Mouse (Mus musculus) 3T3-L1 (cell line): ENCODE results near the gene Tnip3.
A peak's percentile ranks its signal among the peaks of the same experiment; 100 is the strongest.

ENCODE experiments used
- DNase-seq: peaks from one replicate; pipeline ENCODE4 v3.0.0-alpha.2; 2015; ENCODE audit warnings: low read depth, low spot score

The Tnip3 gene

DNA sequence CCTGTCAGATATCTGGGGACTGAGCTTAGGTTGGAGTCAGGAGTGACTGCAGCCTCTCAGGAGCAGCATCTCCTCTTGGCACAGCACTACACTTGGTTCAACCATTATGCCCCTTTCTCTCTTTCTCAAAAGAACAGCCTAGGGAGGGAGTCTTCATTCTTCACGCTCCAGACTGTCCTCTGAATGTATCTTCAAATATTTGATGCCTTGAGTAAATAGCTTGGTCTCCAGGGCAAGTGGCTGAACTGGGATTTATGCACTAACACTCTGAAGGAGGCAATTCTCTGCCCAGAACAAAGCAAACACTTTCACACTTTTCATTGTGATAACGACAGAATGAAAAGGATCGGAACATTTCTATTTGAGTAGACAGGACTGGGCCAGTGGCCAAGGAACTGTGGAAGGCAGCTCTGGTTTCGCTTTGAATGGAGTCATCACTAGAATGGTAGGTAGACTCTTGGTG is 59.8 kb downstream of the Tnip3 start:
- DNase-seq = peak; percentile 41

DNA sequence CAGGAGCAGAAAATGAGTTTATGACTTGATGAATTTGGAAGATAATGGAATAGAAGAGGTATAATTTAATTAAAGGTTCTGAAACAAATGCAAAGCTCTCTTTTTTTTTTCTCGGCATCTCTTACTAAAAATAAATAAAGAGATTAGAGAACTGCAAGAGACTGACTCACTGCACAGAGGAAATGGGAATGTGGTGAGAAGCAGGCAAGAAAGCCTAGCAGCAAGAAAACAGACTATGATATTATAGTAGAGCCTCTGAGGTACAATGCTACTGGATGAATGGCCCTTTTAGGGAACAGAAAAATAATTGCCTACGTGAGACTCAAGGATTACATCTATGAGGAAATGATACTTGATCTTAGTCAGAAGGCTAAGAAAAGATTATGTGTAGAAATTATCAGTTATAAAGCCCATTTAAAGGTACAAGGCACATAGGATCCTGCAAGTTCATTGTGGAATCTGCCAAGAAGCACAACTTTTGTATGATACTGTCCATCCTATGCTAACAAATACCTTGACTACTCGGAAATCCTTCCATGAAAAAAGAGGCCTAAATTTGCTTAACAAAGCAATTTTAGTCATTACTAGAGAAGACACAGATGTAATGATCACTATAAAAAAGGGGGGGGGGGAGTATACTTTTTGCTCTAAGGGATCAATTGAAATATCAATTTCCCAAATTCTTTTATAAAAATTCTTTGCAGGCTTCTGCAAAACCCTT is 60.4 kb downstream of the Tnip3 start:
- no peak for DNase-seq

DNA sequence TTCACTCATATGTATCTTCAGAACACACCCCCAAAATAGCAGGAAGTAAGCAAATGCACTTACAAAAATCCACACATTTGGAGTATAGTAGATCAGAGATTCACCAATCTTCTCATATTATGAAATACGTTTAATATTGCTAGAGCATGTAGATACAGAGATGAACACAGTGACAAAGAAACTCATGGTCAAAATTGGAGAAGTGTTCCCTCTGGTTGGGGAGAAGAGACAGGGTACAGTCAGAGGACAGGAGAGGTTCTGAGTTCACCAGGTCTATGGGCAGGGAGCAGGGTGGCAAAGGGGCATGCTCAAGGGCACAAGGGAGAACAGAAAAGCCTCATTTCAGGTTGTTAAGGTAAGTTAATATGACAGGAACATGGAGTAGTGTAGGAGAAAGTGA is 63.7 kb downstream of the Tnip3 start:
- DNase-seq = no peak

DNA sequence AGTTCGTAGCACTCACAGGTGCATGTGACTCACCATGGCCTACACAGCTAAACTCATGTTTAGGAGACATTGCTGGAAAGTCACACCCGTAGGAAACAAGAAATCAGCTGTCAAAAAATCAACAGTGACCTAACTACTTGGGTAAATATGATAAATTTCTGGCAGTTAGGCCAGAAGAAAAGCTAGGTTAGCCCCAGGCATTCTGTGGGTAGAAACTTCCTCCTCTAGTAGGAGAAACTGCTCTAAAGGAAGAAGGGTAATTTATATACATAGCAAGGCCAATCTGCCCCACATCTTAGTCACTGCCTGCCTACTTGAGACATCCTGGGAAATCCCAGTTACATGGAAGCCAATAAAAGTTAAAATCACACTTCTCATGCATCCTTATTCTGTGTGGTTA is 64.9 kb downstream of the Tnip3 start:
- peak; percentile 29 for DNase-seq

DNA sequence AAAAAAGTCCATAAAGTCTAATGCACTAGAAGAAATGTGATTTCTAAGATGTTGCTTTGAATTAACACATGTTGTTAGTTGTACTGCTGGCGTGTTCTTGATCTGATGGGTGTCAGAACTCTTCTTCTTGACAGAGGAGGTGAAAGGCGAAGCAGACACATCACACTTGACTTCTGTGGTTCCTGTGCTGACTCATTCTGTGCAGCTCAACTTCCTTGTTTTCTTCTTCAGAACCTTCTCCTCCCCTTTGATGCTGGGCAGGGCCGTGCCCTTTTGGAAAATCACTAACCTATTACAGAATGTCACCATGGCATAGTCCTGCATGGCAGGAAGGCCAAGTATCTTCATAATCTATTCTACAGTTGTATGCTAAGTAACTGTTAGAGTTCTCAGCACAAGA is 69.1 kb downstream of the Tnip3 start:
- DNase-seq = peak; percentile 33

DNA sequence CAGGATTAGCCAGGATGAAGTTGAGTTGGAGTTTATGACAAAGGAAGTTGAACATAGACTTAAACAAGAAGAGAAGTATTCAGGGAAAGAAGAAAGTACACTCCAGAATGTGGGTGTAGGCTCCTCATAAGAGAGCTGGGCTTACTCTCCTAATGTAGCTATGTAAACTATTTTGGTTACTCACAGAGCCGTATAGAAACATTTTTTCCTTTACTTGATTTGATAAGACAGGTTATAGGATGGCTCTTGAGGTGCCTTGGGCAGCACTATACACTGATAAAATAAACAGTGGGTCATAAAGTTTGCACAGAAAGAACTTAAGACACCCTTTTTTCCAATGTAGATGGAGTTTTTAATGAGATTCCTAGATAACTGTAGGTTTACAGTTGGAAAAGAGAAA is 70.3 kb downstream of the Tnip3 start:
- no peak for DNase-seq

DNA sequence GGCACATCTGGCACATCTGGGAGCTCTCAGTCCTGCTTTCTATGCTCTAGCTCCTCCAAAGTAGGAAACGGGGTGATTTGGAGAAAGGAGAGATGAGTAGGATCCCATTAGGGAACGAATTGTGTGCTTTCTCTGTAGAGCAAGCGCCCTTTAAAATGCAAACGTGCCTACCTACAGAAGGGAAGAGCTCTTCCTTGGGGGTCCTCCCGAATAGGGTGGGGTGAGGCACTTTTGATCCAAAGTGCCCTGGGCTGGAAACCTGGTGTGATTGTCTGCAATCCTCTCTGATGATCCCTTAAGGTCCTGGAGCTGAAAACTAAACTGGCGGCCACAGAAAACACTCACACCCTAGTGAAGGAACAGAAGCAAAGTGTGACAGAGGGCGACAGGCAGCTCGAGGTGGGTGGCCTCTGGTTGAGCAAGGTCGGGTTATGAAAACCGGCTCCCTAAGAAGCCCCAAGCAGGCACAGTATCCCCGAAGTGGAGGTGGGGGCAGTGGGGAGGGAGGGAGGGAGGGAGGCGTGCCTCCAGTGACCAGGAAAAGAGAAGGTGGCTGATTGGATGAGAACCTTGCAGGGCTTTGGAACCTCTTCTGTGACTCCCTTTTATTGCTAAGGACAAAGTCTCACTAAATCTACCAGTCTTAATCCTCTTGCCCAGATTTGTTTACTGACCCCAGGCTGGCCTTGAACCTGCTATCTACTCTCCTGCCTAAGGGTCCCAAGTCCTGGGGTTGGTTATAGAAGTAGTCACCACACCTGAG is 72.1 kb downstream of the Tnip3 start:
- no peak for DNase-seq

DNA sequence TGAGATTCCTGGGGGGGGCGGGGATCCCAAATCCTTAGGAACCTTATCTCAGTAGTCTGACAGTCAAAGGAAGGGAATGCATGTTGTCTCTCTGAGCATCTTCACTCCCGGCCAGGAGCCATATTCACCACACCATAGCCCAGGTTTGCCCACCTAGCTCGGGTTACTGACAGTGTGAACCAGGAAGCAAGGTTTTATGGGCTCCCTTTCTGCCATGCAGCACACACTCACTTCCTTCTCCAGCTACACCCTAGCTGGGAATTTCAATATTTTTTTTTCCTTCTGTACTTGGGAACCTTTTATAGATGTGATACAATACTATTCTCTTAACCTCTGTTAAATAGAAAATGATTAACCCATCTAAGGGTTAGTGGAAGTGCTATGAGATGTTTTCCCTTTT is 73.4 kb downstream of the Tnip3 start:
- no peak for DNase-seq

DNA sequence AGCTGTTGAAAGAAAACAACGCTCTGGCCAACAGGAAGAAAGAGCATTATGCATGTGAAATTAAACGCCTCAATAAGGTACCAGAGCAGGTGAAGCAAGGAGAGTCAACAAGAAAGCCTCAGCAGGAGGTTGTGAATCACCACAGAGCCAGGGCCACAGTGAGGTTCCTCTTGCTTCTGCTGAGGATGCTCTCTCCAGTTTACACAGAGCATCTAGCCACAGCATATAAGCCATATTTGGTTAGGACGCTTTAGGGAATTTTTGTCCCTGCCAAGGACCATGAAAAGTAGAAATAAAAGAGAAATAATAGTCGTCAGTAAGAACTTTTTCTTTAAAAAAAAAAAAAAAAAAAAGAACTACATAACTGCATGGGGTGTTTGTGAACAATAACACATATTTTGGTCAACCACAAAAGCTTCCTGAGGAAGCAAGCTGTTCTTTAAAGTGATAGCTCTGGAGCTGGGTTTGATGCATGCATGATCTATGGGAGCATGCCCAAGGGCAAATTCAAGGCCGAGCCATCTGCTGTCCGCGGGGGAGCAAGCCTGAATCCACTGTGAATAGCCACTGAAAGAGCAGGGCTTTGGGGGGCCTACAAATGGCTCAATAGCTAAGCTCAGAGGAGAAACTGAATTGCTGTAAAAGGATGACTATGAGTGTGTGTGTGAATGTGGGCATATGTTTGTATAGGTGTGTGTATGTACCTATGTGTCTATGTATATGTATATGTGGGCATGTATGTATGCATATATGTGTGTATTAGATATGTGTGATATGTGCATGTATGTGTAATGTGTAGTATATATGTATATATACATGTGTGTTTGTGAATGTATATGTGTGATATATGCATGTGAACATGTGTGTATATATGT is 75.0 kb downstream of the Tnip3 start:
- peak; percentile 29 for DNase-seq

DNA sequence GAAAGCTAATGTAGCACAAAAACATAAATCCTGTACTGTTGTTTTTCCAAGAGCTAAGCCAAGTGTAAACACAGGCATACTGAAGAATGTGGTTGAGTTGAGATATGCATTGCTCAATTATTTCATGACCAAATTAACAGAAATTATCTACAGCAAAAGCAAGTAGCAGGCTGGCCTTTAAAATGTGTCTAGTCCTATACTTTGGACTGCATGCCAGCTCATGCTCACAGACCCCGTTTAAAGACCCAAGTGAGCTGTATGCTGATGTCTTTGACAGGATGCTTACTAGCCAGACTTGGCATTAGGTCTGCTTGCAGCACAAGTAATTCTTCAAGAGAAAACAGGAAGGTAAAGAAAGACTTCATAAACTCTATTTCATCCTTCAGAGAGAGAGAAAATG is 75.8 kb downstream of the Tnip3 start:
- DNase-seq = no peak

DNA sequence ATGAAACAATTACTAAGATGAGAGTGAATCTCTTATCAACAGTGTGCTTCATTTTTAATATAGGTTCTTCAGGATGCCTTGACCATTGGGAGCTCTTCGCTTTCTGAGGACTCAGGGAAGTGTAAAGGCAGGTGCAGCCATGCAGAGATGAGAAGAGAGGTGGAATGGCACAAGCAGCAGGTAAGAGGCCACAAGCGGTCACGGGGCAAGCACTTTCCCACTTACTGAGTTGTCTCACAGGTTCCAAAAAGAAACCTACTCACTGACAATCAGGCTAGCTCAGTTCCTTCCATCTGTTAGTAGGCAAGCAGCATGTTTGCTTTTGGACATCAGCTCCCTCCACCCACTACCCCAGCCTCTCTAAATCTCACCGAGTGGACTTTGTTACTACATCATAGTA is 80.7 kb downstream of the Tnip3 start:
- DNase-seq = no peak

DNA sequence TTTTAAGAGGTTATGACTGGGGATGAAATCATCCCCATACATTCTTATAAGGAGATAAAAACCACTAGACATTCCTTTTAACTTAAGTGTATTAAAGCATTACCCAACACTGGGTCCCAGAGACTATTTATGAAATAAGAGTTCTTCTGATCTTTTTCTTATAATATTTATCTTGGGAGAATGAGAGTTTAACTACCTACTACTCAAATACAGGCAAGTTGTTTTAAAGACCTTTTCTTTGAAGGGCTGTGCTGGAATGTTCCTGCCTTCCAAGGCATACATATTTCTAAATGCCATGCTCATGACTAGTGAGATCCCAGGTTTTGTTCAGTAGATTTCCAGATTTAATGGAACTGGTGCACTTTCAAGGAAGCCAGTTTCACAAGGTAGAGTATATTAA is 81.8 kb downstream of the Tnip3 start:
- peak; percentile 51 for DNase-seq

DNA sequence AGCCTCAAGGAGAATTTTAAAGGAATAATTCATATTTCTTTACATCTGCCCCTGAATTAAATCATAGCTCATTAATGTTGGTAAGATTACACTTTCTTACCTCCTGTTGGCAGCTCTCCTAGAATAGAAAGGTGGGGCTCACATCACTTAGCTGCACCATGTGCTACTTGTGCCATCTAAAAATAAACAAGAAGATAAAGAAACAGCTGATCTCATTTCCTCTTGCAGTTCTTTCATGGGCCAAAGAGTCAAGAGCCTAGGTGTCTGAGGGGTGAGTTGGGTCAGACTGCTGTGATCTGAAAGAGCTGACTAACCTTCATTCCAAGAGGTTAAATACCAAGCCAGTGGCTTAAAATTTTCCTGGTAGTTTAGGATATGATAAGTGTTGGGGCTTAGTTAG is 86.7 kb downstream of the Tnip3 start:
- DNase-seq = no peak

DNA sequence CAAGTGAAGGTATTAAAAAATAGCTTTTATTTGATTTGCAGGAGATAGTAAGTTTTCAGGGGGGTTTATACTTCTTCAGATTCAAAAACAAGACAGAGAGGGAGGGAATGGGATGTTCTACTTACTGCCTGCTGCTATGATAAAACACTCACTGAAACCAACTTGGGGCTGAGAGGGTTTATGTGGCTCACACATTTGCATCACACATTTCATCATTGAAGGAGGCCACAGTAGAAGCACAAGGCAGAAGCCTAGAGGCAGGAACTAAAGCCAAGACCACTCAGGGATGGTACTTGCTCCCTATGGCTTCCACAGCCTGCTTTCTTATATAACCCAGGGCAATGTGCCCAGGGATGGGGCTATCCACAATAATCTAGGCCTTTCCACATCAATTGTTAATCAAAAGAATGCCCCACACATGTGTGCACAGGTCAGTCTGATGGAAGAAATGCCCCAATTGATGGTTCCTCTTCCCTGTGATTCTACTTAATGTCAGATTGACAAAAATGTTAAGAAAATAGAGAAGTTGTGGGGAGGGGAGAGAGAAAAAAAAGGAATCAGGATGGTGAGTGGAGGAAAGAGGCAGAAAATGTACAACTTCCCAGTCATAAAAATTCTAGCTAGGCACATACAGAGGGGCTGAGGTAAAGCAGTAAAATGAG is 88.9 kb downstream of the Tnip3 start:
- no peak for DNase-seq

DNA sequence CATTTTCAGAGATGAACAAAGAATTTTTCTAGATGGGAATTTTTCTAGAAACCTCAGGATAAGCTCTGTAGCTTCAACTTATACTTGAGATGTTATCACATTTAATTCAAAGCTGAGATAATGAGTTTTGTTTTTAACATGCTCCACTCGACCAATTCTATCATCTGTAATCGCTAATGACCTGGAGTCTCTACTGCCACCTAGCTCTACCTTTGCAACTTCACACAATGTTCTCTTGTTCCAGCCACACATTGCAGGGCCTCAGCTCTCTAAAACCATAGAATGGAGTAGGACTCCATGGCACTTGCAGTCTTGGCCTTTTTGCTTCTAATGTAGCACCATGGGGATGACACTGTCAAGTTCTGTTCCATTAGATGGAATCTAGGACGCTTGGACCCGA is 90.5 kb downstream of the Tnip3 start:
- no peak for DNase-seq

DNA sequence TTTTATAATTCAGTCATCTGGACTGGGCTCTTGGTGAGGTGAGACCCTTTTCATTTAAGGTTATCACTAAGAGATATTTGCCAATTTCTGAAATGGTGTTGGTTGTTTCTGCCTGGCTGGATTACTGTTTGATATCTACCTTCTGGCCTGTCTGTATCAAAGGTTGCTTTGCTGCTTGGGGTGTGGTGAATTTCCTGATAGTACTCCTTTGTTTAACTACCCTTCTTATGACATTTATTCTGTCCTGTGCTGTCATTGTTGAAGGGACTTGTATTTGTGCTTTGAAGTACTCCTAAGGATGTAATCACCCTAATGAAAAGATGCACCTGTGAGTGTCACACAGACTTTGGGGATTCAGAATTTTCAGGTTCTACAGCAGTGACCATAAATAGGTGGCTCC is 96.1 kb downstream of the Tnip3 start:
- DNase-seq = no peak

DNA sequence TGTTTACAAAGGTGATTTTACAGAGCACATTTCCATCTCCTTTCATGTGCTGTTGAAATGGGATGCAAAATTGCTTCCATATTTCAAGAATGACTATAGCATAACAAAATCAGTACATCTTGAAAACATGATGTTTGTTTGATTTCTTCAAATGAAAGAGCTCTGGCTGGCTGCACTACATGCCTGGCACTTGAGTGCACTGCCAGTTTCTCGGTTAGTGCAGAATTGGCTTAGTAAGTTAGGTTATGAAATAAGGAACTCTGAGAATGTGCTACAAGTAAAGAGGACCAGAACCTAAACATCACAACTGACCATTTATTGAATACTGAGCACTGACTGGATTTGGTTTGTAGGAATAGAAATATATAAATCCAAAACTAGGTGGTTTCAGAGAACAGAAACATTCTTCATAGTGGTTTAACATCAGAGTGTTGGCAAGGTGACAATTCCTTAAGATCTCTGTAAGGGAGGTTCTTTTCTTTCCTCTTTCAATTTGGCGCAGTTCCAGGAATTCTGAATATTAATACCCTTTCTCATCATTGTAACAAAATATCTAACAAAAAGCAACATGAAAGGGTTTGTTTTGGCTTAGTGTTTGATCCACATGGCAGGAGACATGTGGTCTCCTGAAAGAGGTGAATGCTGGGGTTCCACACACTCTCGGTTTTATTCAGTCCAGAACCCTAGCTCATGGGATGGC is 98.1 kb downstream of the Tnip3 start:
- DNase-seq = no peak

DNA sequence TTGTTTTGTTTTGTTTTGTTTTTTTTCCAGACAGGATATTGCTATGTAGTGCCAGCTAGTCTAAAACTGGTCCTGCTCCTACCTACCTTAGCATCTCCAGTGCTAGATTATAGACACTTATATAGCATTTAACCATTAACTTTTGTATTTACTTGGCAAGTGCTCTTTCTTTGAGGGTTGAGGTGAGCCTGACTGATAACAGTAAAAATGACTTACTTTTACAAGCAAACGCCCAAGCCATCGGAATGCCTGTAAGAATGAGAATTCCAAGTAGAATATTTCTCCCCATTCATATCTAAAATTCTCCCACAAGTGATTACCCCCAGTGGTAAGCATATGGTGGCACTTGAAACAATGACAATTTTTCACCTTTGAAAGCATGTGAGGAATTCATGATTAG is 105.5 kb downstream of the Tnip3 start:
- DNase-seq = no peak

DNA sequence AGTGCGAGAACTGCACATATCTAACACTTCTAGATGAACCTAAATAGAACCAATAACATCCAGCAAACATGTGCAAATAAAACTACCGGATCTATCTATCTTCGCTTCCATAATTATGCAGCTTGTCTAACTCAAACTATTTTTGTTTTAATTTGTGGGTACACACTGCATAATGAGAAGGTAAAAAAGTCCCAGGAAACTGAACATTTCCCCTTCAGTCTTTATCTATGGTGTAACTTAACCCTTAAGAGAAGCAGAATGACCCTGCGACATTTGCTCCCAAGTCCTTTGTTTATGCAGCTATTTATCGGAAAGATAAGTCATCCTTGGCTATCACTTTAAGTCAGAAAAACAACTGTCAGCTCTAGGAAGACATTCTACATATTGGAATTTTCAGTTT is 107.1 kb downstream of the Tnip3 start:
- DNase-seq = no peak

DNA sequence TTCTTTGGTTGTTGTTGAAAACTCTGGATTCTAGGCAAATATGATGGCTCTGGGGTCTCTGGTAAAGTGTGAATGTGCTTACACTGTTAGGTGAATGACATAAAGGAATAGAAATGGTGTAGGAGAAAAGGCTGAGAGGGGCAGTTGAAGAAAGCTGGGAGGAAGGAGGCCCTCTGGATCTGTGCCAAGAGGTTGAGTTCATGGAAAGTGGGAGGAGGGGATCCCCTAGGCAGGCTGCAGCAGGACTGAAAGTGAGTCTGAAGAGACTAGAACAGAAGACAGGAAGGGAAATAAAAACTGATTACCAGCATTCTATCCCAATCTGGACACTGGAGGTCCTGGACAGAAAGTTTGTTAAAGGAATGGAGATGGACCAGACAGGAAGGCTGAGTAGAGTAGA is 117.3 kb downstream of the Tnip3 start:
- DNase-seq = no peak

DNA sequence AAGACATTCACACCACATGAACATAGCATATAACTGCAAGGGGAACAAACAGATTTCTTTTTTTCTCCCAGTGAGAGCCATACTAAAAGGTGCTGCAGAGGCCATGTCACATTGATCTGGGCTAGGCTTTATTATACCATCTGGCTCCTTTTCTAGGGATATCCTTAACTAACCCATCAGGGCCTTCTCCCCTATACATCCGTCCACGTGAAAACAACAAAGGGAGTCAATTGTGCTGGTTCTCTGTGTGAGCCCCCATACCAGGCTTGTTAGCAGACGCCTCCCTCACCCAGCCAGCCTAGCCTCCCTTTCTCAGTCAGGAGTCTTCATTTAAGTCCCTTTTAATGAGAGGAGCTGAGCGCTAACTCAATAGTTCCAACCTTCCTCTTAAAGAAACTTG is 119.0 kb downstream of the Tnip3 start:
- DNase-seq = no peak
